Mouse (Mus musculus): Measurements from ENCODE around the gene Ammecr1.

Ammecr1 gene

DNA sequence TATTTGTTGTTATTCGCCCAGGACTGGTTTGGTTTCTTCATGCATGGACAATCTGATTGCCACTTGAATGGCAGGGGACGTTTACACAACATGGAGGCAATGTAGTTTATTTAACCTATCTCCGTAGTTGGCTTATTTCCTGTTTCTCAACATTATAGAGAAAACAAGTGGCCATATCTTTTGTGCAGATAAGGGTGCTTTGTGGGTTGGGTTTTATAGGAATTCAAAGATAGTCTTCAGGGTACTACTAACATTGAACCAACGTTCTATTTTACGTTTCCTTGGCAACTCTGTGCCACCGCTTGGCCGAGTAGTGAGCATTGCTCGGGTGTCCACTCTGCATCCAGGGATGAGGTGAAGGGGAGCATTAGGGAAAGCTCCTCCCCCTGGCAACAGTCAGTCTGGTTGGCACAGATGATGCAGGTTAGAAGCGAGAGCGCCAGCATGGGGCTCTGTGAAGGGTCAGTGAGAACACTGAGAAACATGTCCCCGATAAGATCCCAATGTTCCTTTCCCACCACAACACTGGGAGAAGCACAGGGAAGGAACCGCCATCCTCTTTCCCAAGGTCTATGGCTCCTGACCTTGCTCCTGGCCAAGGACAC lies 136.6 kb downstream of the Ammecr1 start:
- no peak for DNase-seq (ENCODE audit: low read depth, low spot score)

DNA sequence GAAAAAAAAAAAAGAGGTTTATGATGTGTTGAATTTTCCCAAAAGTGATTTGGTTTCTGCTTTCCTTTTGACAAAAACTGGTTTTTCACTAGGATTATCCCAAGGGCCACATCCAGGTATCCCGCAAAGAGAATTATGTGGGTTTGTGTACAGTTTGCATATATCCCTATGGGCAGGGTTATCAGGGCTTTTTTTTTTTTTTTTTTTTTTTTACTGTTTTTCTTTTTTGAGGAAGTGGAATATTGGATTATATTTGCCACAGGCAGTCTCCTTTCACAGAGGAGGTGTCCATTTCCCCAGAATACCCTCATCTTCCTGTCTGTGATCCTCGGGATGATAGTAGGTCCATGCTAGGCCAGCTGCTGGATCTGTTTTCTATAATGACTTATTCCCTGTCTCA lies 137.3 kb downstream of the Ammecr1 start:
- DNase-seq (ENCODE audit: low read depth, low spot score) = no peak

DNA sequence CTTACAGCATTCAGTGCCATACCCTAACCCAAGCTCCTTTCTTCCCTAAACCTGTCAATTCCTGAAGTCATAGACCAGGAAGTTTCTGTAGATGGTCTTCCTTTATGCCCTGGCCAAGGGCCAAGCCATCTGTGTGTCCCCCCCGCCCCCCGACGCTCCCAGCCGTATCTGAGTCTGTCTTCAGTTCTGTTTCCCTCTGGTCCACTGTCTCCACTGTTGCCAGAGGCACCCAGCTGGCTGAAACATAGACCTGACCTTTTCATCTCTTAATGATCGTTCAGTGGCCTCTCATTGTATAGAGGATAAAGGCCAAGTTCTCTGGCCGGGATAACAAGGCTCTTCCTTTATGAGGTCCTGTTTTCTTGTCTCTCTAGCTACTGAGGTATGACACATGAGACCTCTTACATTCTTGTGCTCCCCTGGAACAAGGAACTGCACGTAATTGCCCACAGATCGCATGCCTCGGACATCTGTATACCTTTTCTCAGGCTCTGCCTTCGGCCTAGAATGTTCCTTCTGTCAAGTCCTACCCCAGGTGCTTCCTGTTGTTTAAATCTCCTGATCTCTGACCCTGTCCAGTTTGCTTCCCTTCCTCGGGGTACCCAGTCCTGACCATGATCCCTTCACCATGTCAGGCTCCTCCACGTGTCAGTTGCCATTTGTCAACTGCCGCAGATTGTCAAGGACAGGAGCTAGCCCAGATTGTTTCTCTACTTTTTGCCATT lies 138.2 kb downstream of the Ammecr1 start:
- DNase-seq (ENCODE audit: low read depth, low spot score) = no peak

DNA sequence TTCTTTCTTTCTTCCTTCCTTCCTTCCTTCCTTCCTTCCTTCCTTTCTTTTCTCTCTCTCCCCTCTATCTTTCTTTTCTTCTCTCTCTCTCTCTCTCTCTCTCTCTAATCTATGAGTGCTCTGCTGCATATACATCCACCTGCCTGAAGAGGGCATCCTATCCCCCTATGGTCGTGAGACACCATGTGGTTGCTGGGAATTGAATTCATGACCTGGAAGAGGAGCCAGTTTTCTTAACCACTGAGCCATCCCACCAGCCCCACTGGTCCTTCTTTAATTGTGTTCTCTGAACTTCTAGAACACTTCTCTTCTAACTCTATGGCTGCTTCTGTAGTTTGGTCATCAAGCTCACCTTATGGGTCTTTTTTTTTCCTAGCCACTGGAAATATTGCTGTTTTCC lies 138.9 kb downstream of the Ammecr1 start:
- no peak for DNase-seq (ENCODE audit: low read depth, low spot score)

DNA sequence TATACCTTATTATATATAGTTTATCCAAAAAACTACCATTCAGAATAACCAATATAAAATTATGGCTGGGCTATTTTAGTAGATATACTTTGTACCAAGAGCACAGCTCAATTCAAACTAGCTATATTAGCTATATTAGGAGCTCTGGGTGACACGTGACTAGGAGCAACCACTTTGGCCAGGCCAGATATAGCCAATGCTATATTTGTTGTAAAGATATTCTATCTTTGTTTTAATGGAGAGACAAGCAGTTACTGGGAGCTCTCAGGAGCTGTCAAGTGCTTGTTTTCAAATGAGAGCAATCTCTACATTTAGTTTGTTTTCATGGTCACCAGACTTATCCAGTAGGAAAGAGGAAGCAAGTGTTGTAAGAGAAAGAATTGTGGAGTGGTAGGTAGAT lies 141.2 kb downstream of the Ammecr1 start:
- DNase-seq (ENCODE audit: low read depth, low spot score) = no peak

GRCm38 (mm10) chrX:142821846-142822245 lies 144.7 kb downstream of the Ammecr1 start:
- DNase-seq (ENCODE audit: low read depth, low spot score) = peak; percentile 42

DNA sequence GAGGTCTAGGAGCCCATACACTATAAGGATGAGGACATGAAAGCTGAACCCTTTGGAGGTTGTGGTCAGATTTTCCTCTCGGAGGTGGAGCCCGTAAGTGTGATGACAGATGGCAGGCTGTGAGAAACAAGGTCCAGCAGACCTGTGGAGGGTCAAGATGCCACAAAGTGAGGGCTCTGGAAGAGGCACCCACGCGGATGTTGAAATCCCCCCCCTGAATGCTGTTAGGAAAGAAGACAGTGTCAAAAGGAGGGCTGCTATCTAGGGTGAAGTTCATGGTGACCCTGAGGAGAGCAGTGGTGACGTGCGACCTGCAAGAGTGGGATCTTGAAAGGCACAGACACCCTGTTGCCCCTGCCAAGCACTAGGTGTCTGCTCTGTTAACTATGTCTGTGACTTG lies 145.3 kb downstream of the Ammecr1 start:
- no peak for DNase-seq (ENCODE audit: low read depth, low spot score)

GRCm38 (mm10) chrX:142818057-142818682 lies 148.4 kb downstream of the Ammecr1 start:
- peak; percentile 59 for DNase-seq (ENCODE audit: low read depth, low spot score)

GRCm38 (mm10) chrX:142813146-142813545 lies 153.4 kb downstream of the Ammecr1 start:
- DNase-seq (ENCODE audit: low read depth, low spot score) = peak; percentile 67

- peak; percentile 67 for DNase-seq (ENCODE audit: low read depth, low spot score)
Observed at GRCm38 (mm10) chrX:142808411-142808810, 158.1 kb downstream of the Ammecr1 start.

GRCm38 (mm10) chrX:142806620-142807061 lies 159.9 kb downstream of the Ammecr1 start:
- peak; percentile 7 for DNase-seq (ENCODE audit: low read depth, low spot score)

DNA sequence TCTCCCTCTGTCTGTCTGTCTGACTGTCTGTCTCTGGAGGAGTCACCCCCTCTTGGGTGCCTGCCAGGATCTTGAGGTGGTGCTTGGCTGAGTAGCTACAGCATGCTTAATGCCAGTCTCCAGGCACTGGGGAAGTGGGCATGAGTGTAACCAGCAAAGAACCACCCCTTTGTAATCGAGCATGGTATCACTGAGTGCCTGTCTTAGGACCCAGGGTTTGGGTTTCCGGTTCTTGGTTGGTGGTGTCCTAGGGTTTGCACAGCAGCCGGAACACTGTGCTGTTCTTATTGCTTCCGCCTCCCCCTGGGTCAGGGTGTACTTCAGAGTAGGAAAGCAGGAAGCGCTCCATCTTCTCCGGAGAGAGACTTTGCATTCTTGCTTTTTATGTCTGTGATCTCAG lies 160.4 kb downstream of the Ammecr1 start:
- no peak for DNase-seq (ENCODE audit: low read depth, low spot score)

- peak; percentile 10 for DNase-seq (ENCODE audit: low read depth, low spot score)
Observed at GRCm38 (mm10) chrX:142804596-142804995, 161.9 kb downstream of the Ammecr1 start.
